Mouse (Mus musculus) layer of hippocampus, adult 8-10 months (tissue): ENCODE measurements at regions not wholly inside any gene's neighbourhood (a gene's known extent, or its start where the extent isn't known, plus 50 kb on each side); places are given as distances from the start of the nearest gene placed in this dataset.

ENCODE experiments used
- DNase-seq, 2 experiments: peaks; one replicate each; pipeline ENCODE4 v3.0.0; 2022; ENCODE audit warnings: low spot score in 2 of 2

DNA sequence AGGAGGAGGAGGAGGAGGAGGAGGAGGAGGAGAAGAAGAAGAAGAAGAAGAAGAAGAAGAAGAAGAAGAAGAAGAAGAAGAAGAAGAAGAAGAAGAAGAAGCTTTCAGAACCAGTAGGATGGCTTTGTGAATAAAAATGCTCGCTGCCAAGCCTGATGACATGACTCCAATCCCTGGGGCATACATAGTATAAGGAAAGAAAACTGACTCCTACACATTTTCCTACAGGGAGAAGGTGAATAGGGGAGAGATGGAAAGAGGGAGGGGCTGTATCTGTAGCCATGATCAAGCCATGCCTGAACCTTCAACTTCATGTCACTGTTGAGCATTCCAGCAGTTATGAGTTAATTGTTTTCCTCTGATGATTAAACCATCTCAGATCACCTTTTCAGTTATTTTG lies 460.2 kb upstream of the Gm10131 start:
- no peak for DNase-seq

DNA sequence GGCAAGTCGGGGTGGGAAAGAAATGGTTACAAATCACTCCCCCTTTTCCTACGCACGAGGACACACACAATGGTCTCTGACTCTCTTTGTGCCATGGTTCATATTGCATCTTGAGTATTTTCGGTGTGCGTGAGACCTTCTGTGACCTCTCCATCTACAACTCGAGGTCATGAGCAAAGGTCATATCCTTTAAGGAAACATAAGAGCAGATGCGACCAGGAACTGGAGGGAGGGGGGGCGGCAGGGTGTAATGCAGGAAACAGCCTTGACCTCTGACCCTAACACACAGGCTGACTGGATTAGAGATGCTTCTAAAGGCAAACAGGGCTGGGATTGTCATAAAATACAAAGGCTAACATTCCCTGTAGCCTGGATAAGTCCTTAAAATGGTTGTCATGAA lies 450.7 kb upstream of the Gm10131 start:
- DNase-seq: no peak

DNA sequence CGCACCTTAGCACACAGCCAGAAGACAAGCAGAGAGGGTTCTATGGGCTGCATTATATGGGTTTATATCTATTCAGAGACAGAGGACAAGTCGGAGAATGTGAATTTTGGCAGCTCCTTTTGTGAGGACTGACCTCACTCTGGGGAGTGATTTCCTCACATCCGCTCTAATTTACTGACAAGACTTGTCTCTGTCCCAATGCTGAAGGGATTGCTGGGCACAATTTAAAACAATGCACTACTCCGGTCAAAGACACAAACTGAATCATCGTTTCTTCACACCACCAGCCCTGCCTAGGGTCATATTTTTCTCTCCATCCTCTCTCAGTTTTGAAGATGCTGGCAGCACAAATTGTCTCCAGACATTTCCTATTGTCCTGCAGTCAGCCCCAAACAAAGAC lies 438.2 kb upstream of the Gm10131 start:
- no peak for DNase-seq

DNA sequence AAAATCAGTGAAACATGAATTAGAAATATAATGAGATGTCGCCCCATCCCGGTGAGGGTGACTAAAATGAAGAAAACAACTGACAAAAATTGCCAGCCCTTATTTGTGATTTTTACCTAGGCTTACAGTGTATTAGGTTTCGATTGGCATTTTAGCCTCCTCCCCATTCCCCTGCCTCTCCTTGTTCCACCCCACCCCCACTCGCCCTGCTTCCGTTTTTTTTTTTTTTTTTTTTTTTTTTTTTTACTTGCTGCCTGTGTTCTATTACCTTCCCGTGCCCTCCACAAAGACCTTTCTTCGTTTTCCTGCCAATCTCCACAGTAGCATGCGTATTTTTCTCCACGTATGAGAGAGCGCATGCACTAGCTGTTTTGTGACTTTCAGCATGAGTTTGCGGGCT lies 435.3 kb upstream of the Gm10131 start:
- no peak for DNase-seq

DNA sequence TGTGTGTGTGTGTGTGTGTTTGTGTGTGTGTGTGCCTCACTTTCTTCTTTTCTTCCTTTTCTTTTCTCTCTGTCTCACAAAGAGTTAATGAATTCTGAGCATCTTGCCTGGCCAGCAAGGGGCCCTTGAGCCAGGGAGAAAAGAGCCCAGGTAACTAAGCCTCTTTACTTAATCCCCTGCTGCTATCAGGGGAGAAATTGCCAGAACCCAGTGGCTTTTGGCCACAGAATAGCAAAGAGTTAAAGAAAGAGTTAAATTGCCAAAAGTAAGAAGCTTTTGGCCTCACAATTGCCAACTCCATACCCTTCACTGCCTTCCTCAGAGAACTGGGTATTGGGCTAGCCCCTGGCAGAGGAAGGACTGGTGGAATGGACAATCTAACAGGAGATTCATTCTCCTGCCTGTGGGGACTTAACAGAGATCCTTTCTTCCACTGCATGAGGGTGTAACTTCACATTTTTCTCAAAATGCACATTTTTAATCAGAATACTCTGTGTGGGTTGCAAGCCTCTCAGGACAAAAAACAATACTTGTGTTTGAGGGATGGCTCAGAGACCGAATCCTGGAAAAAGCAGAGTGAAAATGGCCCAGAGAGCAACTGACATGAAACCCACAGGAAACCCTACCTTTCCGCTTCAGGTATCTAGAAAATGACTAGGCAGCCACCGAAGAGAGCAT lies 431.0 kb upstream of the Gm10131 start:
- no peak for DNase-seq

DNA sequence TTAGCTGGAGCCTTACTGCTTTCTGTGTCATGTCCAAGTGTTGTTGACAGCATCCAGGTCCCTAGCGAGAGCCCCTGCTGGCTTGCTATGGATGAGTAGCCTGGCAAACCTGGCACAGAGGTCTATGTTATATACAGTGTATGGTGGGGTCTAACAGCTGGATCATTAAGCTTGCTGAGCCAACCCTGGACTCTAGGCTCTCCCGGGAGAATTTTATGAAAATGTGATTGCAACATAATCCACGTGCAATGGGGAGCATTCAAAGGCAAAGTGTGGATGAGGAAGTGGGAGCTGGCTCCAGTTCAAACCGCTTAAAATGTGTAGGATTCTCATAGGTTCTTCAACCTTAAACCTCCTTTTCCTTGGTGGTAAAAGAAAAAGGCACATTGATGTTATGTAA lies 427.7 kb upstream of the Gm10131 start:
- no peak for DNase-seq

DNA sequence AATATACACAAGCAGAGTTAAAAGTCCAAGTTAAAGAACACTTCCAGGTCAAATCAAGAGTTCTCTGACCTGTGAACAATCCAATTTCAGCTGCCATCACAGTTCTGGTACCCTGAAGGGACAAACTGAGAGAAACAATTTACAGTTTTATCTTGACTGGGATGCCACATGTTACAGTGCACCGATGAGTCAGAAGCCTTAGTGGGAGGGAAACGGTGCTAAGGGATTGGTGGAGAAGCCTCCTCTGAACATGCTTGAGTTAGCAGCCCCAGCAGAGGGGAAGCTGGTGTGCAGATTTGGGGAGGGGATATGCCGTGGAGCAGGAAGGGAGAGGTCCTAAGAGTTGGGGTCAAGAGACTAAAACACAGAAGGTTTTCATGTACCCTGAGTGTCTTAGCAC lies 423.9 kb upstream of the Gm10131 start:
- no peak for DNase-seq

DNA sequence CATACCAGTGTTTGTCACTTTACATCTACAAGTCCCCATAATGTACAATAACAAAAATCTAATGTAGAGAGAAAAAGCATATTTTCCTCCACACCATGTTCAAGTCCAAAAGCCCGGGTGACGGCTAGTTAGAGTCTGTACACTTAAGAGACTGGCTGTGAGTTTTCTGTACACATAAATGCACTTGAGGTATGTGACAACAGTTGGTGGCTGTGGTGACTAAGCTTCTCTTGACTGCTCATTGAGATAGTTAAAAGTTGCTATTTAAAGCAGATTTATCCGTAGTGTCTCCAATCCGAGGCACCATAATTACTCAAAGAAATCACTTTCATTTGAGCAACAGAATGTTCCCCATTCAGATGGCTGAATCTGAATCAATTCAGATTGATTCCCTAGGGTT lies 421.9 kb upstream of the Gm10131 start:
- DNase-seq: no peak

DNA sequence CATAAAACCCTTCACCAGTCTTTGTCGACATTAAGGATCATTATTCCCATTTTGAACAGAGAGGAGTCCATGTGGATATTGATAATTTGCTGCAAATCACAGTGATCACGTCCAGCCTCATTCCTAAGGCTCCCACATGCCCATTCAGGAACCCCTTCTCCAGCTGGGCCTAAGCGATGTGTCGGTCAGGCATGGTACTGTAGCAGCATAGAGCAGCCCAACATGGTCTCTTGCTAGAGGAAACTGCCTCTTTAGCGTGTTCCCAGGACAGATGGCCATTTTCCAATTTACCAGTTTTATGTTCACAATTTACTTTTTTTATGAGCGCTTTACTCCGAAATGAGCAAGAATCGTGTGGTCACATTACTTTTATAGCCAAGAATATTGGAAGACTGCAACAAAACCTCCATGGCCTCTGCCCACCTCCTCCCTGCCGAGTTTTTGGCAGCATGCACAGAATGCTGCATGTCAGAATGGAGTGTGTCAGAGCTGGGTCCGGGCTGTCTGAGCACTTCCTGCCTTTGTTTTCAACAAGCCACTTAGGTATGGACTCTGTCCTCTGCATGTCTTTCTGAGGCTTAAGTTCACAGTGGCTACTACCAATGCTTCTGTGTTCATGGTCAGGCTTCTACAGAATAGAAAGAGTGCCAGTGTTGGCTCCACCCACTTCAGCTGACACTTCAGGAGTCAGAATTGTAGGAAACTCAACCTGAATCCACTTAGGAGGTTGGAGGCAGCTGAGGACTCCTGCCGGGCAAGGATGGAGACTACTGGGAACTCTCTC lies 419.6 kb upstream of the Gm10131 start:
- DNase-seq: no peak

DNA sequence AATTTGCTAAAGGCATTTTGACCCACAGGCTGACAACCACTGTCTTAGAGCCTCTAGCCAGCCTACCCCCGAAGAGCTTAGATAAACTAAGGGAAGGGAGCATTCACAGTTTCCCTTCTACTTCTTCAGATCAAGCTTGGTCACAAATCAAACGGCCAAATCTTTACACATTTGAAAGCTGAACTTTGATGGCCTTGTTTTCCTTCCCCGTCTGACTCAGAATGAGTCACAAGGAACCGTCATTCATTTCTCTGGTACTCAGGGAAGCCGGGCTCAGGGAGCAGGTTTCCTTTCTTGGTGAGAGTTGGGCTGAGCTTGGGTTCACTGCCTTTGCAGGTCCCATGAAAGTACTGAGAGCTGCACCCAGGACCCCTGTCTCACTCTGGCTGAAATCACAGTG lies 418.5 kb upstream of the Gm10131 start:
- DNase-seq: no peak

DNA sequence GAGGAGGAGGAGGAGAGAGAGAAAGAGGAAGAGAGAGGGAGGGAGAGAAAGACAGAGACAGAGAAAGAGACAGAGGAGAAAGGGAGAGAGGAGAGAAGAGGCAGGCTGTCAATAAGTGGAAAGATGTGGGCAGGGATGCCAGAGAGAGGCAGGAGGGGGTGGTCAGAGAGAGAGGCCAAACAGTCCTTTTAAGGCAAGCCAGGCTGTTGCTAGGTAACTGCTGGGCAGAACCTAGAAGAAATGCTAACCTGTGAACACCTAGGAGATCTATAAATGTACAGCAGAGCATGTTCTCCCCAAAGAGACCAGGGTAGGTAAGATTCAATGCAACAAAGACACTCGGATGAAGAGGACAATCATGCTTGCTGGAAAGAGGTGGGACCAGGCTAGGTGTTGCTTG lies 417.9 kb upstream of the Gm10131 start:
- no peak for DNase-seq

DNA sequence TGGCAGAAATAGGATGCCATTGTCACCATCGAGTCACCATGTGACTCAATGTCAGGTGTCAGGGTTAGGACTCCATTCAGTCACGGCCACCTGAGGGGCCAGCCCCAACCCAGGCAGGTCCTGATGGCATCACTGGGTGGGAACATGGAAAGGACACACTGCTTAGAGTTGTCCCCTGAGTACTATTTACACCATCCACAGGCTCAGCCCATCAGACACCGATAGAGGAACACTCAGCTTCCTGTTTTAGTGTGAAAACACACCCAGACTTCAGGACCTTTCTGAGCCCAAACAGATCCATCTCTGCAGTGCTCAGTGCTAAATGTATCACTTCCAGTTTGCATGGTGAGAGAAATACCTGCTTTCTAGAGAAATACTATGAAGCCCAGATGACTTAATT lies 416.7 kb upstream of the Gm10131 start:
- no peak for DNase-seq

DNA sequence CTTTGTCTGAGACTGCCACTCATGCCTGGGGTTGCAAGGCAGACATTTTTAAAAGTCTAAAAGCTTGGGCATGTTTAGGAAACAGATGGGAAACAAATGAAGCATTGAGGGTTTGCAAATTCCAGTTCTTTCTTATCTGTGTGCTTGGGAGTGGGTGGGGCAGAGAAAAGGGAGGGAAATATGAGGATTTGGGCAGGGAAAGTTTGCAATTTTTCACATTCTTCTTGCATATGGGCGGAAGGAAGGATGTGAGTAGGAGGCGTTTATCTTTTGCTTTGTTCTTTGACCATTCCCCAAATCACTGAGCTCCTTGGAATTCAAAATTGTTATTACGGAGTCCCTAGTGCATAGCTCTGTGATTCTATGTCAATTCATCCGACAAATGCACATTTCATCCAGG lies 413.7 kb upstream of the Gm10131 start:
- DNase-seq: no peak

DNA sequence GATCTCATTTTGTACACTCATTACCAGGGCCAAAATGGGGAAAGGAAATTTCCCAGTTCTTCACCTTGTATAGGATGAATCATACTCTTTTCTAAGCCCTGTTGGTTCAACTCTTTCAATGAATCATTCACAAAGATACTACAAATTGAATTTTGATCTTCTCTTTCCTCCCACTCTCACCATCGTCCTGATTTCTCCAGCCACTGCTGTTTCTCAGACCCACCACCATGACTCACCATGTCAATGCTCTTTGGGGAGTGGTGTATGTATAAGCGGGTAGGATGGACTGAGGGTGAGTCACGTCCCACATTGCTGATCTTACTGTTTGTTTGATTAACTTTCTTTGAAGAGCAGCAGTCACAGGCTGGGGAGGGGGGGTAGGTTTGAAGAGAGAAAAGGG lies 412.3 kb upstream of the Gm10131 start:
- DNase-seq: no peak

DNA sequence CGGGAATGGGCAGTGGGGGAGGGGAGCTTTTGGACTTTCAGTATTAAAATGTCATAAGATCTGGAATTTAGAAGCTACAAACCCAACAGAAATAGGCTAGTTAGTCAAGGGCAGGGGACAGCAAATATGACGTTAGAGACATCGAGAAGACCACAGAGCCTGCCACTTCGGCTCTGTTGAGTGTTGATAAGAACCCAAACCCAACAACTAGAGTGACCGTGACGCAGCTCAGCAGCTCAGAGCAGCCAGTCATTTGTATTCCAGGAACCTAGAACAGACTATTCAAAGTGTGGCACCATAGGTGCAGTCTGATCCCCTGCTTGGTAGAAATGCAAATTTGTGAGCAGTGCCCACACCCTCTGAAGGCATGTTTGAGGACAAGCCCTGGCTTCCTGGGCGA lies 409.8 kb upstream of the Gm10131 start:
- no peak for DNase-seq

DNA sequence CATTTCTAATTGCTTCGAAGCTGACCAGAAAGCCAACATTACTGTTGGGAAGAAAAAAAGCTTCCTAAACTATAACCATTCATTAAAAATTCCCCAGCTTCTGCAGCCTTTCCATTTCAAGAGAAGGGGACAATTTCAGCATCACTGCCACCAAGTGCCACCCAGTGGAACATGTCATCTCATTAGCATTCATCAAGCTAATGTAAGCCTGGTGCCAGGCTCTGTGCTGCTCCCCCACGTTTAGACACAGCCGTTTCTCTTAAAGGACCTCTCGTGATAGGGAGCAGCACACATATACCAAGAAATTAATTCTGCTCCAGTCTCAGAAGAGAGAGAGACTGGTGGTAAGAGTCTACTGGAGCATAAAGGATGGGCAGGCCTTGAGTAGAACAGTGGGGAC lies 409.1 kb upstream of the Gm10131 start:
- DNase-seq: no peak

DNA sequence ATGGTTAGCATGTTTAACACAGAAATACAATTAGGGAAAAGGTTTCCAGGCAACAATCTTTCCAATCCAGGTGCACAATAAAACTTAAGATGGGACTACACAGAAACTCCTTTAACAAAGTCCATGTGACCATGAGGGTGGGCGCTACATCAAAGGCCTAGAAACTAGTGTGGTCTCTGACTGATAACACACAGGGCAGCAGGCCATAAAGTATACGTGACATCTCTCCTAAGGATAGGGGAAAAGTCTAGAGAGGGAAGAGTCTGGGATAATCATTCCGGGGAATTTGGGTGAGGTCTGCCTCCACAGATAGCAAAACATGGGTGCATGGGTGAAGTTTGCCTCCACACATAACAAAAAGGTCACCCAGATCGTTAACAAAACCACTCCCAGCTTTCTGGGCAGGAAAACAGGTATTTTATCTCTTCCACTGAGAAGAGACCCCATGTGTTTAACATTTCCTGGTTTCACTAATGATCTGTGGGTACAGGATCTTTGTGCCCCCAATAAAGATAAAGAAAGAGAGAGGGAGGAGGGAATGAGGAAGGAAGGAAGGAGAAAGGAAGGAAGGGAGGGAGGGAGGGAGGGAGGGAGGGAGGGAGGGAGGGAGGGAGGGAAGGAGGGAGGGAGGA lies 402.0 kb upstream of the Gm10131 start:
- no peak for DNase-seq

DNA sequence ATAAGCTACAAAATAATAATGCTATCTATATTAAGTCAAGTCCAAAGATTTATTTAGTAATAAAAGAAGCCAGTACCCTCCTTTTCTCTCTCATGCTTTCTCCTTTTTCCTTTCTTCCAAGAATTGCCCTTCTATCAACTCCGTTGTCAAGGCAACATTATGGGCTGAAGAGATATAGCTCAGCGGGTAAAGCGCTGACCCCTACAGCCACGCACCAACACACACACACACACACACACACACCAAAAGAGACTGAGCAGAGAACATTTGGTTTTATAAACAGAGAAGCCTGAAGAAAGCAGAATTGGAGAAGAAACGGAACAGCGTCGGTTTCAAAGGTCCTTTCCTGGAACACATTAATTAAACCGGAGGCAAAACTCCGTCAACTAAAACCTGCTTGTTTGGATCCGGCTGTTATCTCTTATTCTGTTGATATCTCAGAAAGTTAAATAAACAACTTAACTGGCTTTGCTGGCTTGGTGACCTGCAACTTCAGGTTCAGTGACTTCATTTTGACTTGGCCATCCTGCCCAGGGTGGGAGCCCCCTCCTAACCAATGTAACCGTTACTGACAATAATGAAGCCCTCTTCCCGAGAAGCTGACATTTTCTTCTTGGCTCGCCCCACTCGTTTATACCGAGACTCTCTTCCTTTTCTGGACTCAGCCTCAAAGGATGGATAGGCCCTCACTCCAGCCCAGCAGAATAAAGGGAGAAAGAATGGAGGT lies 394.5 kb upstream of the Gm10131 start:
- DNase-seq: no peak

DNA sequence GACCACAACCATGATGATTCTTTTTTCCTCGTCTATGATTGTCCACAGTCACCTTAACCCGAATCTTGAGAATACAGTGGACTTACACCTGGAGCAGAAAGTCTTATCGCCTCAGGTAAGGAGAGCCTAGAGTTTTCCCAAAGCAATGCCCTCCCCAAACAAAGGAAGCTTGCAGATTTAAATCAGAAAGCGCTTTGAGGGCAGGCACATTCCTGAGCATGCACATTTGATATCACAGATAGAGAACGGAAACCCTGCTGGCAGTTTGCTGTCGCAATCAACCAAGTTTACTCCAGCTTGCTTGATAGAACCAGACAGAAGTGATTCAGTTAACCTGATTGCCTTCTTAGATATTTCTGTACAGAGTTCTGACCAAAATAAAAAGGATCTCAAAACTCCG lies 393.6 kb upstream of the Gm10131 start:
- DNase-seq: no peak

DNA sequence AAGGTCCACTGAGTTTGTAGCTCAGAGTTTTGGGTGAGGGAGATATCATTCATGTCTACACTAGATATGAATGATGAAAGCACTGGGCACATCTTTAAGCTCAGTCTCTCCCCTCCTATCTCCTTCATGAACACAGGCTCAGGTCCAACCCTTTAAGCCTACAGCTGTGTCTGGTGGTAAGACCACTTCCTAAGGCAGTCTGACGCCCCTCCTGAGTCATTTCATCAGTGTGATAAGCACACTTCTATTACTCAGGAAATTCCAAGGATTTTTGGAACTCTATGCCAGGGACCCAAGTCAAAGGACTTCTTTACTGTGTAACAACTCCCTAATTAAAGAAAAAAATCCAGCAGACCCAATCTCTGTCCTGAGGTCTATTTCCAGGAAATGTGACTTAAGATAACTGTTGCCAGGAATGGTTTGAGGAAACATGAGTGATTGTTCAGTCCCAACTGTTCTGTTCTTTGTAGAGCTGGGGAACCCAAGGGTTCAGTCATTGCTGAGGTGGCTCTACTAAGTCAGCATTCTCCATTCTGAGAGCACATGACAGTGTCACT lies 391.1 kb upstream of the Gm10131 start:
- DNase-seq: no peak

DNA sequence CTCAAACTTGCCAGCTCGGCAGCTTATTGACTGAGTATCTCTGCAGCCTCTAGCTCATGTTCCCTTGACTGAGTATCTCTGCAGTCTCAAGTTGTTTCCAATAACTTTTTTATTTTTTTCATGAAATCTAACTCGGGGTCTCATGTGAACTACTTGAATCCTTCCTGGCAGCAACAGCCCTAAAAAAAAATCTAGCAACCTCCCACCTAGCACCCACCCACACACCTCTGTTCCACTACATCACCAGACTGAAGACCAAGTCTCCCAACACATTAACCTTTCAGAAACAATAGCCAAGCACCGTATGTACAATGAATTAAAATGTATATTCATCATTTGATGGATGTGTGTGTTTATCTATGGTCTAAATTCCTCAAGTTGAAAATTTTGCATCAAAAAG lies 387.7 kb upstream of the Gm10131 start:
- DNase-seq: no peak

DNA sequence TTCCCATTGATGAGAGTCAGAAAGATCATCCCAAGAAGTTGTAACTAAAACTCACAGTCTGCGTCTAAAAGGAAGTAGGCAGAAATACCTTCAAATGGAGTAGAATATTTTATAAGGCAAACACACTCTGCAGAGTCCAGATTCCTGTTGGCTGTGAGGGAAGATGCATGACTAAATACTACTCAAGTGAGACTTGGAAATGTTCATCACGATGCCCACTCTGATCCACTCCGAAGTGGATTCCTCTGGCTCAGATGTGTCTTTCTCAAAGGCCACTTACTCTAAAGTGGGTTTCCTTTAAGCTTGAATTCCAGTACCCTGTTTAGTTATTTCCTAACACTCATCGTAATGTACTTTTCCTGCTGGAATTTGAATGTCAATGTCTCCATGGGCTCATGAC lies 385.2 kb upstream of the Gm10131 start:
- no peak for DNase-seq
